Mouse (Mus musculus) cerebellum, postnatal 10 days (tissue): ENCODE data around the gene Baiap2l2.
"Not testable (repeated sequence)": the region's sequence is repeated elsewhere in the genome, so short reads cannot be mapped to it uniquely, and the experiment has no call there.

Source experiments
- DNase-seq, 2 experiments: peaks; one replicate each; pipeline ENCODE4 v3.0.0; 2021; ENCODE audit warnings: mixed read lengths in 2 of 2

Baiap2l2 gene

DNA sequence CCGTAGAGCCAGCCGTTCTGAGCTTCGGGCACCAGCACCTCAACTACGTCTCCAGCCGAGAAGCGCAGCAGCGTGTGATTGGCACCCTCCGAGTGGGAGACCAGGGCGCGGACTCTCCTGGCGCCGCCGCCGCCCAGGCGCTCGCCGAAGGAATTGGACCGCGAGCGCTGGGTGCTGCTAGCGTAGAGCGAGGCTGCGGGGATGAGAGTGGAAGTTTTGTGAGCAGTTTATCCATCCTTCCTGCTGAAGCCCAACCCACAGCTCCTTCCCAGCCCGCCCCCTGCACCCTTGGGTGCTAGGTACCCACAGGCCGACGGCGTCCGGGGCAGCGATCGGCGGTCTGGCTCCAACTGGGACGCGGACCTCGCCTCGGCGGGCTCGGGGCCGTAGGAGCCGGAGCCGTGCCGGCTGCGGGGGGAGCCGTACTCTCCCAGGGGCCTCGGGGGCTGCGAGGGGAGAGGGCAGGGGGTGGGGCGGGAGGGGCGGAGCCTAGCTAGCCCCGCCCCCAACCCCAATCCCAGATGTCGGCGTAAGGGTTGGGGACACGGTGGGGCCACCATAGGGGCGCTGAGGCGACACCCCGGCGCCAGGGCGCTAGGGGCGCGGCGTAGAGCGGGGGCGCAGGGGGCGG is 24.1 kb downstream of the Baiap2l2 start:
- DNase-seq = peak in 1 of 2 experiments; percentile 33

DNA sequence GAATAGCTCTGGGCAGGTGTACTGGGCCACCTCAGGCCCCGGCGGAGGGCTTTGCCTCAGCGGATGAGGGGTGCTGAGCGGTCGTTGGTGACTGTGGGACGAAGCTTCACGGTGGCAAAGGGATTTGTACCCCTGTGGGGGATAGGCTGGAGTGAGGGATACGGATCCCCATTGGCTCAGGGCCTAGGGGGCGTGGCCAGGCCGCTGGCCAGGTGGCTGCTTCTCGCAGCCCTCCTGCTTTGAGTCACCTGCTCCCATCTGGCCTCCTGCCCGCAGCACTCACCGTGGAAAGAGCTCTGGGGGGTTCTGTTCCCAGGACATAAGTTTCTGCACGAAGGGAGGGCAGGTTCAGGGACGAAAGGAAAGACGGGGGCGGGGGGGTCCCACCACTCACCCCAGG is 26.8 kb downstream of the Baiap2l2 start:
- peak; percentile 58 to 62 for DNase-seq

DNA sequence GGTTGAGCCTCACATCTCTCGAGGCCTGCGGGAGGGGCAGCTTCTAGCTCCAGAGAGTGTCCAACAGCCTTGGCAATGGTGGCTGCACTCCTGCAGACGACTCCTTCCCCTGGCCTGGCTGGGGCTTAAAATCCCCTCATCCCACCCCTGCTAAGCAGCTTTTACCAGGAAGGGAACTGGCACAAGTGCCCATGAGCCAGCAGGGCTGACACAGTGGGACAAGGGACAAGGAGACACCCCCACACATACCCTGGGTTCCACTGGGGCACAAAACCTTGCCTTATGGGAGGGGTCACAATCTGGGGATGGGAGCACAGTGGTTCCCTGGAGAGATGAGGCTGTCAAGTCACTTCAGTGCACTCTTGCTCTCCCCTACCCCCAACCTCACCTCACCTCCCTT is 30.7 kb downstream of the Baiap2l2 start, which contains the start of gene Slc16a8:
Gene Slc16a8 (minus strand): TSS at position 101 of the 400 bp plus-strand sequence.
- DNase-seq = no peak

DNA sequence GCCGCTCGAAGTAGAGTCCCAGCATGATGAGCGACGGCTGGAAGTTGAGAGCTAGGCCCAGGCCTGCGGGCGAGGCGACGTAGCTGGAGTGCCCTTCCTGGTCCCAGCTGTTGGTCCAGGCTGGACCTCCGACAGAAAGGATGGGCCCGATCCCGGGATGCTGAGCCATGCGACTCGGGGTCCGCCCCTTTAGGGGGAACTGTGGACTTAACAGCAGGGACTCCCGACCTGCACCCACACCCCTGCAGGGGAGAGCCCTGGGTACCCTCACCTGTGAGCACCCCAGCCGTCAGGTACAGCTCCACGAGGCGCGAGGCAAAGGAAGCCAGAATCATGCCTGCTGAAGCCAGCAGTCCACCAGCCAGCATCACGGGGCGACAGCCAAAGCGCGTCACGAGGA is 32.8 kb downstream of the Baiap2l2 start:
- DNase-seq = peak; percentile 22 to 41

GRCm38 (mm10) chr15:79251781-79252491 is 33.4 kb downstream of the Baiap2l2 start:
- DNase-seq = peak; percentile 57 to 60

- DNase-seq = peak; percentile 26 to 47
Observed at GRCm38 (mm10) chr15:79251168-79251567, 34.2 kb downstream of the Baiap2l2 start.

- no peak for DNase-seq
Observed at GRCm38 (mm10) chr15:79250236-79250635, 35.1 kb downstream of the Baiap2l2 start.

DNA sequence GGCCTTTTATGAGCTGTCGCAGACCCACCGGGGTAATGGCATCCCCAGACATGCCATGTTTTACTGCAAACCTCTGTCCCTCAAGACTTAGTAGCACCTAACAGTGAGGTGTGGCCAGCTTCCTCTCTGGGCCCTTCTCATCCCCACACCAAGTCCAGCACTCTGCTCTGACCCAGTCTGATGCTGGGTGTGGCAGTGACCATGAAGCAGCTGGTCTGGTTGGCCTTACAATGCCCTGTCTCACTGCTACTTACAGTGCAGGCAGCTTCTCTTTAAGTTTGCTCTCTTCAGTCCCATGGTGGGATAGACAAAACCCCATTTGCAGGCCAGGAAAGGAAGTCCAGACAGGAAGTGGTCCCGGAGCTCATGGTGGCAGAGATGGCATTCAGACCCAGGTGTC is 40.0 kb downstream of the Baiap2l2 start:
- DNase-seq = no peak

- no peak for DNase-seq
Observed at GRCm38 (mm10) chr15:79244071-79244893, 41.1 kb downstream of the Baiap2l2 start.

GRCm38 (mm10) chr15:79243234-79244042 is 41.9 kb downstream of the Baiap2l2 start:
- DNase-seq = peak; percentile 97 to 98

DNA sequence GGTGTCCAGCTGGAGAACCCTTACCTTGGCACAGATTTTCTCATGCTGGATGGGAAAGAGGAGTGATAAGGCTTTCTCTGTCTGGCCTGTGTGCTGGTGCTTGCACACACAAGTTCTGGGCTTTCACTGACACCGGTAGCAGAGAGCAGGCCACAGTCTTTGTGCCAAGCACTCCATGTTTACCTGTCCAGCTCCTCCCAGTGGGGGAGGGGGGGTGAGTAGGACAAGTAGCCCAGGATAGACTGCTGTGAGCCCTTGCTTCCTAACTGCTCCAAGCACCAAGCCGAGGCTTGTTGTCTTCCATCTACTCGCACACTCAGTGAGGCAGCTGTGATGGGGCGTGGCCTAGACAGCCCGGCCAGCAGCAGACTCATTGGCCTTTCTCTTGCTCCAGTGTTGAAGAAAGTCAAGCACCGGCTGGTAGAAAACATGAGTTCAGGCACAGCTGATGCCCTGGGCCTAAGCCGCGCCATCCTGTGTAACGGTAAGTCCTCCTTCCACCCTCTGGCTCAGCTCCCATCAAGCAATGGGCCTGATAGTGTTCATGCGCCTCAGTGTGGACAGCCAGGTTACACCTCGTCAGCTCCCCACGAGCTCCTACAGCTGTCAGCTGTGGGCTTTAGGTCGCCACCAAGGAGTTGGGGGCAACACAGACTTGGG is 42.6 kb downstream of the Baiap2l2 start:
- no peak for DNase-seq

DNA sequence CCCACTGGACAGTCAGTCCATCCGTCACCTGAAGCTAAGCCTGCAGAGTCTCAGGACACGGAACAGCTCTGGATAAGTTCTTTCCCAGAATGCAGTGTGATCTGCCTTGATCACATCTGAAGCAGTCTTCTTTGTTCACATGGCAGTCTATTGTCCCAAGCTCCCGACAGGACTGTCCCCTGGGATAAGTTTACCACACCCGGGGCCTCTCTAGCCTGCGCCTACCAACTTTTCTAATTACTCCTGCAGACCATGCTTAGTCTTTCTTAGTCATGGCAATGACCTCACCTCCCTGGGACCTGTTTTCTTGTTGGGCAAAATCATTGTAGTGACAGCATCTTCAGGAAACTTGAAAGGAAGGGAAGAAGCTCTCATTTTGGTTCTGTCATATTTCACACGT is 47.3 kb downstream of the Baiap2l2 start:
- DNase-seq = no peak

DNA sequence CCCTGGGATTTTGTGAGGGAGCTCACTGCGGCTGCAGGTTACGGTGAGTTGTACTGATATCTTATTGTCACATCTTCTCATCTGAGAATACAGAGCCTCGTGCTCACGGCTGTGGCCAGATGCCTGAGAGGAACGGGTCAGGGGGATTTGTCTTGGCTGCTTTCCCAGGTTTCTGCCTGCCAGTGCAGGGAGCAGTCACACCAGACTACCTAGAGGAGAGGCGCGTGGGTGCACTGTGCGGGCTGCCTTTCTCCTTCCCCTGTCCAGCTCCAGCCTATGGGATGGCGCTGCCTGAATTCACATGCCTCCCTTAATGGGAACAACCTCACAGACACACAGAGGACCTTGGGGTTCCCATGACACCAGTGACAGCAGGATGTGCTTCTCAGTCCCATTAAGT is 50.1 kb downstream of the Baiap2l2 start:
- no peak for DNase-seq

- DNase-seq = peak; percentile 95 to 97
Observed at GRCm38 (mm10) chr15:79229058-79229821, 56.1 kb downstream of the Baiap2l2 start, which contains the start of the genes Pick1 and Gm49486. Gene Pick1 (plus strand): TSS chr15:79229173. Gene Gm49486 (plus strand): TSS chr15:79229391.

DNA sequence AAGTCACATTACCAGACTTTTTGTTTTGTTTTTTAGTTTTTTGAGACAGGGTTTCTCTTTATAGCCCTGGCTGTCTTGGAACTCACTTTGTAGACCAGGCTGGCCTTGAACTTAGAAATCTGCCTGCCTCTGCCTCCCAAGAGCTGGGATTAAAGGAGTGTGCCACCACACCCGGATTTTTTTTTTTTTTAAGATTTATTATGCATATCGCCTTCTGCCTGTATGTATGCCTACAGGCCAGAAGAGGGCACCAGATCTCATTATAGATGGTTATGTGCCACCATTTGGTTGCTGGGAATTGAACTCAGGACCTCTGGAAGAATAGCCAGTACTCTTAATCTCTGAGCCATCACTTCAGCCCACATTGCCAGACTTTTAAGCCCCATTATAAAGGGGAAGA is 59.6 kb downstream of the Baiap2l2 start:
- not testable (repeated sequence) for DNase-seq

GRCm38 (mm10) chr15:79224685-79225084 is 60.7 kb downstream of the Baiap2l2 start:
- DNase-seq = peak; percentile 94 to 97

DNA sequence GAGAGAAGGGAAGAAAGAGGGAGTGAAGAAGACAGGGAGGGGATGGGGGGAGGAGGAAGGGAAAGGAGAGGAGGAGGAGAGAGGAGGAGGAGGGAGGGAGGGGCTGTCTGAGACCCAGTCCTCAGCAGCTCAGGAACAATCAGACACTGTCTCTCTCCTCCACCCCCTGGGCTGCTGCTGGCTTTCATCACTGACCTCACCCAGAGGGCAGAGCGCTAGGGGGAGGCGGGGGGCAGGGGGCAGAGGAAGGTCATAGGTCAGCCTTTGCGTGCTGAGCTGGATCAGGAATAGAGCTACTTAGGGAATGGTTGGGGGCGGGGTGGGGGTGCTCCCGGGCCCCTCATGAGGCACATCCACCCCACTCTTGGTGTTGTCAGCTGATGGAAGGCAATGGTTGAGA is 61.7 kb downstream of the Baiap2l2 start:
- DNase-seq = peak in 1 of 2 experiments; percentile 34

- no peak for DNase-seq
Observed at GRCm38 (mm10) chr15:79219572-79219971, 65.8 kb downstream of the Baiap2l2 start.

GRCm38 (mm10) chr15:79216191-79216590 is 69.1 kb downstream of the Baiap2l2 start:
- no peak for DNase-seq

GRCm38 (mm10) chr15:79213591-79213990 is 71.7 kb downstream of the Baiap2l2 start:
- no peak for DNase-seq
